Mouse (Mus musculus): ENCODE results near the gene Cpne5.

GRCm38 (mm10) chr17:29249512-29249911 lies 11.5 kb upstream of the Cpne5 start:
- TF ChIP-seq POLR2A (IDR thresholded peaks at IDR 0.05; ENCODE audit: borderline replicate concordance, low read depth, low read length) (no peak), CTCF (IDR thresholded peaks at IDR 0.05; ENCODE audit: low read depth, low read length) (no peak)

Measured in bone marrow macrophage, adult 2 months (primary cell).